Mouse (Mus musculus) frontal cortex, postnatal 36 days (tissue): ENCODE measurements at regions not wholly inside any gene's neighbourhood (a gene's known extent, or its start where the extent isn't known, plus 50 kb on each side); places are given as distances from the start of the nearest gene placed in this dataset.
A peak's percentile ranks its signal among the peaks of the same experiment; 100 is the strongest.

Experiments
- DNase-seq, 2 experiments: peaks; one replicate each; pipeline ENCODE4 v3.0.0; 2022; ENCODE audit warnings: low spot score in 2 of 2

DNA sequence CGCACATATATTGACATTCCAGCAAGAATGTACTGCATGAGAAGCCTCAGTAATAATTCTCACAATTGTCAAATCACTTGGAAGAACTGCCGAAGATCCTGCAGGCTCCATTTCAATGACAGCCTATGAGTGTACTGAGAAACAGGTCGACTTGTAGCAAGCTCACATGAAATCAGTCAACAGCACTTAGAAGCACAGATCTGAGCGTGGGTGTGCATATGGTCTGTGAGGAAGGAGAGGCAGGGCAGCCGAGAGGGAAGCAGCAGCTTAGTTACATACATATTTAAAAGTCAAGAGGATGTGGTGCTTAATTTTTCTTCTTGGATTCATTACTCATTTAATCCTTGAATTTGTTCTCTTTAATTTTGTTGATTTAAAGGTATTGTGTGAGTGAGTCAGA, 967.4 kb upstream of the Epha7 start:
- DNase-seq: peak; percentile 30 to 42

- no peak for DNase-seq
Observed at GRCm38 (mm10) chr4:27846106-27846622, 966.8 kb upstream of the Epha7 start.

DNA sequence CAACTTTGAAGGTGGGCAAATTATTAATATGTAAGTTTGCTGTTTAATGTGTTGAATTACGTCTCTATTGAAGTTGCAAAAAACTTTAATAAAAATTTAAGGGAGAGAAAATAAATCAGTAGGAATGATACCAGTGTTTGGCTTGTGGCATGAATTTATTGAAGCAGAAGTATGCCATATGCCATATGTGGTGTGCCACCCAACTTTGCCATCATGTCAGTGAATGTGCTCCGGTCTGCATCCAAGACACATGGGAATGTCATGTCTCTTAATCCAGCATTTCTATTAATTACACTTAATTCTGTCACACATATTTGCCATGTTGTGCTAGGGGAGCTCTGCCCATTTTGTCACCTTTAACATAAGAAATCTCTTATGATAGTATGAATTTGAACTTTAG, 956.8 kb upstream of the Epha7 start:
- DNase-seq: no peak

DNA sequence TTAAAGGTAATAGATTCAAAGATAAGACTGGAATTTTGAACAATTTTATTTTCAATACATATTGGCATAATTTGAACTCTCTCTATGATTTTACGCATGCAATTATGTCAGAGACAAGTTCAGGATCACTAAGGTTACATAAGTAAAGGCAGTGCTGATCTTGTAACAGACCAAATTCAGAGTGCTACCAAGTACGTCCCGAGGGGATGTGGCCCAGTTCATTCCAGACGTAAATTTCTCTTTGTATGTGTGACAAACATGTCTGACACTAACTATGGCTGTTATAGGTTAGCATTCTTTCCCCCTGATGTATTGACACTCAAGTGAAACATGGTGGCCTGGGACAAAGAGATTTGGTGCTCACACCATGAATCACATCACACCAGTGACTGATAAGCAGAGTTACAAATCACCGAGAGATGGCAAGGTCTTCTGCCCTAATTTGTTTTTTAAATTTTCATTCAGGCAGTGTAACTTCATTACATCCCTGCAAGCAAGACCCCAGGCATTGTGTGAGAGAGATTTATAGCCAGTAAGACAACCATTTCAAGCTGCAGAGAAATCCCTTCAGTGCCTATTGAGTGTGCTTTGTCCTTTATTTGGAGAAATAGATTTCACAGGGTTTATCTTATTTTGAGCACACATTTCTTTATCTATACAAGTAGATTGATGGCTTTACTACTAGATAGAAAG, 925.5 kb upstream of the Epha7 start:
- DNase-seq: no peak

DNA sequence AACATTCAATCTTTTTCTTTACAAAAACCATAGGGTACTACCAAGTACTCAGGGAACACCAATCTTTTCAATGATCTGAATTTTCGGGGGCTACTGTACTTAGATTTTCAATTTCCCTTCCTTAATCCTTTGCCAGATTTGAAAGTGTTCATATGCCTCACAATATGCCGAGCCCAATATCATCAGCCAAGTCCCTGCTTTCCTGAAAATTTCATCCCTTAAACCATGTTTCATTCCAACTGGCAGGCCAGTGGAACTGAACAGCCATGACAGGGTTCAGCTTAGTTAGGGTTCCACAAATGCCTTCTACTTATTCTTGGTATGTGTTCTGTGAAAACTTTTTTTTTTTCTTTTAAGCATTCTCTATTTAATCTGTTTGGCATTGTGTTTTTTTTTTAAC, 916.5 kb upstream of the Epha7 start:
- DNase-seq: no peak

DNA sequence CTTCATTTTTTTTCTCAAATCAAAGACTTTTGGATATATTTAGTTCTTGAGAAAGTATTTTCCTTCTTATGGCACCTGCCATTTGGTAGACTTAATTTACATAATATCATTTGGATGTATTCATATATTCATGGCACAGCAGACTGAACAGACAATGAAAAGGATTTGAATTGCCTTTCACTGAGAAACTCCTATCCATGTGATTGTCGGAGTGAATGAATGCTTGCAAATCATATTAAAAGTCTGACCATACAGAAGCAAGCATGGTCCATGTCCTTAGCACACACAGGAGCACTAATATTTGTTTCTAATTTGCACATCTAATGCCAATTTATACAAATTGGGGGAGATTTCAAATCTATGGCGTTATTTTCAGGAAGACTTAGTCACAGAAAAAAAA, 867.6 kb upstream of the Epha7 start:
- DNase-seq: no peak

GRCm38 (mm10) chr4:27945768-27946167, 867.2 kb upstream of the Epha7 start:
- DNase-seq: no peak

GRCm38 (mm10) chr4:27949970-27950717, 862.8 kb upstream of the Epha7 start:
- no peak for DNase-seq

DNA sequence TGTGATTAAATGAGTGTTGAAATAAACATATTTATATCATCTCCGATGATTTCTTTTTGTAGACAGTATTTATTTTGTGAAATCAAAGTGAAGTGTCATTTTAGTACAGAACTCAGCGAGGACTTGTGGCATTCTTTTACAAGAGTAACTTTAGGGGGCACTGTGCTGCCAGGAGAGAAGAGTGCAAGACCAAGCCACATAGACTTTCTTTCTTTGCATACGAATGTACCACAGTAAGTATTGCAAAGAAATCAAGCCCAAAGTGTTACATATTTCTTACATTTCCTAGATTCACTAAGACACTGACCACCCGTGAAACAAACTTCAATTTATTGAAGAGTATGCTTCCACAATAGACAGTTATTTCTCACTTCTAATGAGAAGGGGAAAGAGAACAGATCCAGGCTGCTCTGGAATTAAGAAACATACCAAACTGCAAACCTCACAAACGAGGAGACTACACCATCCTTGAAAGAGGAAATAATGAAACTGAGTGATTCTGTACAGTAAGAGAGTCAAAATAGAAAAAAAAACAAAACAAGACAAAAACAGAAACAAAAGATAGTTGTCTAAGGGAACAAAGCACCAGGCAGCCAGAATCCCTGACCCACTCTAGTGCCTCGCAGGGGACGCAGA, 847.8 kb upstream of the Epha7 start:
- DNase-seq: peak; percentile 17 to 58

DNA sequence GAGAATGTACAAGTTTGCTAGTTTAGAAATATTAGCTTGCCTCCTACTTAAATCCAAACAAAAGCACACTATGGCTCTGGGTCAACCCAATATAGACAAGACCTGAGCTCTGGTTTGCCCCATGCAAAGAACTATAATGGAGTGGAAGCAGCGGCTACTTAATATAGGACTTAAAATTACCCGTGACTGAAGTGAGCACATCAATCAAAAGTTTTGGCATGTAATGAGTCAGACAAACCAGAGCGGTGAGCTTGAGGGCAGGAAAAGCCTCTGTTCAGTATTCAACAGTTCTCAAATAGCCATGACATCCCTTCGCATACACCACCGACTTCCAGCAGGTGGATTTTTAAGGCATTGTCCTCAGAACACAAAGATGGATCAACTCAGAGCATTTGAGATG, 842.4 kb upstream of the Epha7 start:
- DNase-seq: no peak

- no peak for DNase-seq
Observed at GRCm38 (mm10) chr4:27979210-27979771, 833.6 kb upstream of the Epha7 start.

- DNase-seq: no peak
Observed at GRCm38 (mm10) chr4:27979781-27980180, 833.1 kb upstream of the Epha7 start.

- no peak for DNase-seq
Observed at GRCm38 (mm10) chr4:27981309-27981708, 831.6 kb upstream of the Epha7 start.

DNA sequence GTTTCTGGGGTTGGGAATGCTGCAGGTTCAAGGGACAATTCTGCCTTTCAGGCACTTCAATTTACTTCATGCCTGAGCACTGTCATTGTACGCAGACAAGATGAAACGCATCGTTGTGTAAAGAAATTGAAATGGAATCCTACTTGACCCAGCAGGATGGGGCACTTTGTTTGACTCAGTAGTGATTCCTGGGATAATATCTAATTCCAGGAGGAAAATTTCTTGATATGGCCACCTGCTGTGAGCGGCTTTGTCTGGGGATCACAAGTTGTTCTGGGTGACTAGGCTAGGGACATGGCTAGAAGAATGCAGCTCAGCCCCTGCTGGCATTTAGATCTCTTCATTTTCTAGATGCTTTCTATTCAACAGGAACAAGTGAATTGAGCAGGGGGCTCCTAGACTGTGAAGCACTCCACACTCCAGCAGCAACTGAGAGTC, 824.9 kb upstream of the Epha7 start:
- DNase-seq: no peak

- DNase-seq: no peak
Observed at GRCm38 (mm10) chr4:27994411-27994810, 818.5 kb upstream of the Epha7 start.

- DNase-seq: peak; percentile 15 to 28
Observed at GRCm38 (mm10) chr4:28001818-28002476, 811.0 kb upstream of the Epha7 start.
